Mouse (Mus musculus) mouse embryonic stem cell (cell line): ENCODE data around the gene Tmem181a.
"Not testable (repeated sequence)": the region's sequence is repeated elsewhere in the genome, so short reads cannot be mapped to it uniquely, and the experiment has no call there.

Experiments
- in situ Hi-C, 2 experiments: fragments of 300-500 bp; cut with MboI; formaldehyde crosslinking; loops; 1 replicate in 1 of 2; 3 replicates in 1 of 2; pipeline ENCODE4 v1.14.3; 2019 to 2020; ENCODE audit warnings: low sequenced_read_pairs in 2 of 2, low pct_unique_long_range_greater_than_20kb in 1 of 2, mixed read lengths in 1 of 2; ENCODE audit not compliant: unreplicated experiment in 1 of 2

The Tmem181a gene

GRCm38 (mm10) chr17:6256400-6257069, at the start of gene Tmem181a:
Gene Tmem181a, plus strand, starts transcription at chr17:6256860.
- in situ Hi-C loops = not testable (repeated sequence)

GRCm38 (mm10) chr17:6211721-6212120, 44.9 kb upstream of the Tmem181a start:
- in situ Hi-C loops = no loop called here

- in situ Hi-C loops = no loop called here
Observed at GRCm38 (mm10) chr17:6215640-6216039, 41.0 kb upstream of the Tmem181a start.

GRCm38 (mm10) chr17:6216514-6216913, 40.1 kb upstream of the Tmem181a start:
- in situ Hi-C loops = no loop called here

GRCm38 (mm10) chr17:6232633-6233032, 24.0 kb upstream of the Tmem181a start:
- in situ Hi-C loops = not testable (repeated sequence)

GRCm38 (mm10) chr17:6251298-6251697, 5.4 kb upstream of the Tmem181a start:
- in situ Hi-C loops = not testable (repeated sequence)

GRCm38 (mm10) chr17:6257070-6257456, 403 bp downstream of the Tmem181a start:
- in situ Hi-C loops = not testable (repeated sequence)

- in situ Hi-C loops = not testable (repeated sequence)
Observed at GRCm38 (mm10) chr17:6269876-6270831, 13.5 kb downstream of the Tmem181a start.

GRCm38 (mm10) chr17:6270840-6271239, 14.2 kb downstream of the Tmem181a start:
- in situ Hi-C loops = not testable (repeated sequence)

GRCm38 (mm10) chr17:6271970-6272369, 15.3 kb downstream of the Tmem181a start:
- in situ Hi-C loops = not testable (repeated sequence)

GRCm38 (mm10) chr17:6274693-6275092, 18.0 kb downstream of the Tmem181a start:
- in situ Hi-C loops = not testable (repeated sequence)

GRCm38 (mm10) chr17:6279205-6279604, 22.5 kb downstream of the Tmem181a start:
- in situ Hi-C loops = not testable (repeated sequence)

- in situ Hi-C loops = not testable (repeated sequence)
Observed at GRCm38 (mm10) chr17:6279772-6280171, 23.1 kb downstream of the Tmem181a start.

- in situ Hi-C loops = not testable (repeated sequence)
Observed at GRCm38 (mm10) chr17:6280513-6280912, 23.9 kb downstream of the Tmem181a start.

GRCm38 (mm10) chr17:6283137-6283536, 26.5 kb downstream of the Tmem181a start:
- in situ Hi-C loops = not testable (repeated sequence)

GRCm38 (mm10) chr17:6286169-6286568, 29.5 kb downstream of the Tmem181a start:
- in situ Hi-C loops = not testable (repeated sequence)

GRCm38 (mm10) chr17:6289045-6289444, 32.4 kb downstream of the Tmem181a start:
- in situ Hi-C loops = not testable (repeated sequence)

- in situ Hi-C loops = not testable (repeated sequence)
Observed at GRCm38 (mm10) chr17:6293882-6294281, 37.2 kb downstream of the Tmem181a start.

- in situ Hi-C loops = not testable (repeated sequence)
Observed at GRCm38 (mm10) chr17:6297060-6297795, 40.6 kb downstream of the Tmem181a start.
